Mouse (Mus musculus): Measurements from ENCODE around the gene Galnt17. TPM values are rescaled to one million over a fixed set of nuclear protein-coding genes. Genes with fewer than 3 reads are reported as not detected.

Galnt17 gene
- 0.10 TPM in 1 of 2 replicates, not detected in the other for polyA plus RNA-seq (2012; ENCODE audit: low replicate concordance)

GRCm38 (mm10) chr5:131308397-131308796 is at the start of gene Galnt17:
Gene Galnt17, minus strand, starts transcription at chr5:131308497.

Measured in leukemia stem cell, adult 10-12 weeks (primary cell).